21 mouse cellular contexts compared by ENCODE assay signal in the genomic region with DNA sequence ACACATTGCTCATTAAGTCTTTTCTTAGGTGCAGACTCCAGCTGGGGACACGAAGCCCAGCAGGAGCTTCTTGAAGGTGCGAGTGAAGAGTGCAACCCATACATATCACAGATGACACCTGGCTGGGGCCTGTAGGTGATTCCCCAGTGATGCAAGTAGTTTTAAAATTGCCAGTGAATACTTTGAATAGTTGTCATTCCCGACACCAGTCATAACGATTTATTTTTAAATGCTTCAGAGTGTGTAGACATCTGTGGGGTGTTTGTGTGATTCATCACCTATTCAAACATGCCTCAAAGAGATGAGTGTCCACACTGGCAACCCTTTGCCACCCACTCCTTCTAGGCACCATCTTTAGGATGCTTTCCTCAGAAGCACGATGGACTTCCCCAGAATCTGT.
"Had no signal": no experiment of that assay in that cellular context is flagged by ENCODE, and none has a peak within 500 bp of the region (broad histone marks: within the 10 kb centered on the region; RNA-seq: fewer than 3 reads in every experiment).

No protein-coding gene starts in this region.

- H3K9ac ChIP-seq: liver, embryonic 13.5 days; liver, embryonic 15.5 days; liver, postnatal 0 days; lung, embryonic 15.5 days; midbrain, embryonic 13.5 days; neural tube, embryonic 13.5 days; neural tube, embryonic 15.5 days; stomach, embryonic 15.5 days had no signal

- H3K4me3 ChIP-seq: liver, embryonic 13.5 days; liver, embryonic 15.5 days; lung, embryonic 15.5 days; midbrain, embryonic 10.5 days; midbrain, embryonic 13.5 days; myocyte; neural tube, embryonic 13.5 days; neural tube, embryonic 15.5 days; stomach, embryonic 15.5 days had no signal

- H3K36me3 ChIP-seq: liver, embryonic 13.5 days; liver, embryonic 15.5 days; lung, embryonic 15.5 days; midbrain, embryonic 10.5 days; midbrain, embryonic 13.5 days; neural tube, embryonic 13.5 days; neural tube, embryonic 15.5 days; stomach, embryonic 15.5 days had no signal

- H3K27ac ChIP-seq: liver, embryonic 13.5 days; liver, embryonic 15.5 days; lung, embryonic 15.5 days; macrophage; midbrain, embryonic 10.5 days; midbrain, embryonic 13.5 days; neural tube, embryonic 13.5 days; neural tube, embryonic 15.5 days; stomach, embryonic 15.5 days; stomach, postnatal 0 days had no signal

- H3K9me3 ChIP-seq: liver, embryonic 13.5 days; liver, embryonic 15.5 days; lung, embryonic 15.5 days; midbrain, embryonic 10.5 days; midbrain, embryonic 13.5 days; neural tube, embryonic 13.5 days; neural tube, embryonic 15.5 days; stomach, embryonic 15.5 days had no signal

- DNase-seq: liver, embryonic 13.5 days; liver, postnatal 0 days; lung, adult 2 months; lung, postnatal 14 days; lung, postnatal 36 days; right cerebral cortex, postnatal 14 days; thymus, adult 18-20 months; thymus, postnatal 25 days; thymus, postnatal 4 days had no signal

- H3K27me3 ChIP-seq: liver, embryonic 13.5 days; liver, embryonic 15.5 days; lung, embryonic 15.5 days; midbrain, embryonic 13.5 days; stomach, embryonic 15.5 days had no signal

- H3K4me1 ChIP-seq: liver, embryonic 13.5 days; liver, embryonic 15.5 days; lung, embryonic 15.5 days; midbrain, embryonic 13.5 days; stomach, embryonic 15.5 days had no signal

- ATAC-seq: liver, postnatal 0 days; lung, postnatal 0 days; midbrain, embryonic 13.5 days; midbrain, embryonic 16.5 days had no signal

- H3K4me2 ChIP-seq: liver, embryonic 13.5 days; liver, embryonic 15.5 days; lung, embryonic 15.5 days; midbrain, embryonic 13.5 days; neural tube, embryonic 13.5 days; neural tube, embryonic 15.5 days; stomach, embryonic 15.5 days had no signal
